Mouse (Mus musculus) small intestine, adult 2 months (tissue): ENCODE measurements around the gene Eif3a.

ENCODE experiments used
- CTCF ChIP-seq: fragments of 200-500 bp; IDR thresholded peaks from 2 replicates; pipeline ENCODE4 v1.5.1; 2012; ENCODE audit warnings: low read depth, mild to moderate bottlenecking, control low read depth, inconsistent platforms, low read length, moderate library complexity, mixed read lengths; ENCODE audit not compliant: insufficient replicate concordance, insufficient read length; ENCODE audit errors: extremely low read depth
- POLR2A ChIP-seq: fragments of 200-500 bp; IDR thresholded peaks from 2 replicates; pipeline ENCODE4 v1.6.1; 2012; ENCODE audit warnings: low read depth, mild to moderate bottlenecking, control low read depth, inconsistent platforms, low read length, moderate library complexity

- TF ChIP-seq CTCF (no peak), POLR2A (no peak)
These were observed 33.2 kb downstream of the Eif3a start for GRCm38 (mm10) chr19:60757099-60757785.
